Mouse (Mus musculus) intestine, embryonic 14.5 days (tissue): ENCODE data around the gene Ikzf2. TPM values are rescaled to one million over a fixed set of nuclear protein-coding genes. Genes with fewer than 3 reads are reported as not detected.

Source experiments
- polyA plus RNA-seq: library from polyadenylated mRNA; unstranded; fragments of >200 nt; fragmentation: Nextera tagmentation; extraction: Ambion mirVana; gene quantifications from 2 replicates; pipeline ENCODE4 v1.2.1, GENCODE M21; 2014

Ikzf2 gene
- polyA plus RNA-seq, 1 experiment from 2014 or later = 4.3 TPM

Other genes with a start within 250 kb of the Ikzf2 start
- gene Spag16, start 139.7 kb upstream of the Ikzf2 start, polyA plus RNA-seq = 0.24 and 0.28 TPM in 2 replicates